Mouse (Mus musculus) Muller cell, postnatal 12 days (primary cell): ENCODE measurements around the gene Cntnap5a.
A peak's percentile ranks its signal among the peaks of the same experiment; 100 is the strongest.

Experiments used
- DNase-seq: peaks from one replicate; pipeline ENCODE4 v3.0.0-alpha.2; 2015; ENCODE audit errors: inconsistent ontology term

The Cntnap5a gene

GRCm38 (mm10) chr1:116366171-116366570, 681.6 kb downstream of the Cntnap5a start:
- DNase-seq = no peak

GRCm38 (mm10) chr1:116366806-116367205, 682.2 kb downstream of the Cntnap5a start:
- DNase-seq = peak; percentile 78

- DNase-seq = no peak
Measured at GRCm38 (mm10) chr1:116367572-116367971, 683.0 kb downstream of the Cntnap5a start.

GRCm38 (mm10) chr1:116370817-116371216, 686.3 kb downstream of the Cntnap5a start:
- no peak for DNase-seq

GRCm38 (mm10) chr1:116373551-116373950, 689.0 kb downstream of the Cntnap5a start:
- no peak for DNase-seq

GRCm38 (mm10) chr1:116392390-116392789, 707.8 kb downstream of the Cntnap5a start:
- no peak for DNase-seq

- peak; percentile 46 for DNase-seq
Measured at GRCm38 (mm10) chr1:116401996-116402656, 717.6 kb downstream of the Cntnap5a start.

- no peak for DNase-seq
Measured at GRCm38 (mm10) chr1:116409836-116410235, 725.3 kb downstream of the Cntnap5a start.

- DNase-seq = peak; percentile 20
Measured at GRCm38 (mm10) chr1:116428396-116428795, 743.8 kb downstream of the Cntnap5a start.

GRCm38 (mm10) chr1:116455115-116455717, 770.7 kb downstream of the Cntnap5a start:
- DNase-seq = peak; percentile 64

GRCm38 (mm10) chr1:116477703-116478102, 793.1 kb downstream of the Cntnap5a start:
- peak; percentile 34 for DNase-seq

- DNase-seq = no peak
Measured at GRCm38 (mm10) chr1:116488780-116489569, 804.4 kb downstream of the Cntnap5a start.

GRCm38 (mm10) chr1:116577969-116578666, 893.6 kb downstream of the Cntnap5a start:
- no peak for DNase-seq

- DNase-seq = no peak
Measured at GRCm38 (mm10) chr1:116616272-116616671, 931.7 kb downstream of the Cntnap5a start.
